Mouse (Mus musculus) embryonic facial prominence, embryonic 12.5 days (tissue): ENCODE results near the gene Mettl27. TPM values are rescaled to one million over a fixed set of nuclear protein-coding genes. Genes with fewer than 3 reads are reported as not detected.
A peak's percentile ranks its signal among the peaks of the same experiment; 100 is the strongest.

Experiments
- ATAC-seq: fragments of 200-750 bp; cut with Nextera tagmentation; 2 replicates; pipeline ENCODE4 v1.8.0; 2017; ENCODE audit not compliant: insufficient number of reproducible peaks, insufficient read depth, low FRiP score, low TSS enrichment
- H3K27ac ChIP-seq: fragments of 300-500 bp; sonication (generic); 2 replicates; pipeline ENCODE4 v1.5.1; 2016; ENCODE audit warnings: mild to moderate bottlenecking
- H3K27me3 ChIP-seq: fragments of 300-500 bp; sonication (generic); 2 replicates; pipeline ENCODE4 v1.6.1; 2016; ENCODE audit warnings: mild to moderate bottlenecking, moderate library complexity
- H3K36me3 ChIP-seq: fragments of 300-500 bp; sonication (generic); 2 replicates; pipeline ENCODE4 v1.6.1; 2016; ENCODE audit warnings: mild to moderate bottlenecking
- H3K4me1 ChIP-seq: fragments of 300-500 bp; sonication (generic); 2 replicates; pipeline ENCODE4 v1.6.1; 2016
- H3K4me2 ChIP-seq: fragments of 300-500 bp; sonication (generic); replicated peaks from 2 replicates; pipeline ENCODE4 v1.6.1; 2016; ENCODE audit warnings: mild to moderate bottlenecking, moderate library complexity
- H3K4me3 ChIP-seq: fragments of 300-500 bp; sonication (generic); 2 replicates; pipeline ENCODE4 v1.5.1; 2016; ENCODE audit warnings: mild to moderate bottlenecking
- H3K9ac ChIP-seq: fragments of 300-500 bp; sonication (generic); 2 replicates; pipeline ENCODE4 v1.6.1; 2016; ENCODE audit warnings: mild to moderate bottlenecking, moderate library complexity
- H3K9me3 ChIP-seq: fragments of 300-500 bp; sonication (generic); 2 replicates; pipeline ENCODE4 v1.6.1; 2016; ENCODE audit warnings: mild to moderate bottlenecking, moderate library complexity
- WGBS: fragments of 180-500 bp; shearing (Covaris S2); methylation state at CpG from one replicate; pipeline ENCODE4 v1.1.7; 2016; 5-methylcytosine and 5-hydroxymethylcytosine counted together
- polyA plus RNA-seq: library from polyadenylated mRNA; unstranded; fragments of >200 nt; fragmentation: Nextera tagmentation; extraction: Ambion mirVana; gene quantifications from 2 replicates; pipeline ENCODE4 v1.2.1, GENCODE M21; 2016

Gene Mettl27
- polyA plus RNA-seq, 1 experiment from 2014 or later: 21.8 TPM

GRCm38 (mm10) chr5:134976164-134976563, 44.0 kb downstream of the Mettl27 start:
- no peak overlapping the region for H3K9ac ChIP-seq
- H3K36me3 ChIP-seq: no peaks in the 10 kb centered on the region
- H3K4me2 ChIP-seq: no peak overlapping the region
- H3K27ac ChIP-seq: no peak overlapping the region
- ATAC-seq: no peak
- H3K4me1 ChIP-seq: no peaks in the 10 kb centered on the region
- WGBS: 90% methylated on average over 2 of the region's 2 CpGs
- no peak overlapping the region for H3K4me3 ChIP-seq
- H3K9me3 ChIP-seq: no peaks in the 10 kb centered on the region
- no peaks in the 10 kb centered on the region for H3K27me3 ChIP-seq

- Histone ChIP-seq H3K4me1 (no peaks in the 10 kb centered on the region), H3K4me2 (no peak overlapping the region), H3K27me3 (no peaks in the 10 kb centered on the region), H3K9ac (no peak overlapping the region), H3K4me3 (no peak overlapping the region), H3K9me3 (no peaks in the 10 kb centered on the region), H3K27ac (no peak overlapping the region), H3K36me3 (no peaks in the 10 kb centered on the region)
- ATAC-seq: no peak
- WGBS: 88% methylated on average over 14 of the region's 14 CpGs
Observed at GRCm38 (mm10) chr5:134976577-134977250, 44.5 kb downstream of the Mettl27 start.

- WGBS: 81% methylated on average over 4 of the region's 4 CpGs
- Histone ChIP-seq H3K9ac (no peak overlapping the region), H3K9me3 (no peaks in the 10 kb centered on the region), H3K4me2 (no peak overlapping the region), H3K27me3 (no peaks in the 10 kb centered on the region), H3K4me1 (no peaks in the 10 kb centered on the region), H3K4me3 (no peak overlapping the region), H3K27ac (no peak overlapping the region), H3K36me3 (no peaks in the 10 kb centered on the region)
- no peak for ATAC-seq
Observed at GRCm38 (mm10) chr5:134977837-134978236, 45.7 kb downstream of the Mettl27 start.

DNA sequence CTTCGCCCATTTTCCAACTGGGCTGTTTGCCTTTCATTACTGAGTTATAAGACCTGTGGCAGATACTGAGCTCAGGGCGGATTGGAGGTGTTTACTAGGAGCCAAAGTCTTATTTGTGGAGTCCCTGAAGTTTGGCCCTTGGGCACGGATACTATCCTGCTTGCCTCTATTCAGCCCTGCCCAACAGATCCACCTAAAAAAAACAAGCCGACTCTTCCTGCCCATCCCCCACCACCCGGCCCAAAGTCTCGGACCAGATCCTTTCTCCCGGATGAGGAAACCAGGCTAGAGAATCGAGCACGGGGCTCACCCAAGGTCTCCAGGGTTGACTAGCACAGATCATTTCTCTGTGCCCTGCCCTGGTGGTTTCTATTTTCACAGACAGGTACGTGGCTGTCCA, 49.0 kb downstream of the Mettl27 start:
- H3K4me1 ChIP-seq: peaks cover 11% of the 10 kb centered on the region
- no peak overlapping the region for H3K27ac ChIP-seq
- H3K4me2 ChIP-seq: no peak overlapping the region
- no peak overlapping the region for H3K9ac ChIP-seq
- 50% methylated on average over 10 of the region's 10 CpGs for WGBS
- no peak for ATAC-seq
- H3K9me3 ChIP-seq: no peaks in the 10 kb centered on the region
- no peak overlapping the region for H3K4me3 ChIP-seq
- peaks cover 29% of the 10 kb centered on the region for H3K27me3 ChIP-seq
- no peaks in the 10 kb centered on the region for H3K36me3 ChIP-seq

DNA sequence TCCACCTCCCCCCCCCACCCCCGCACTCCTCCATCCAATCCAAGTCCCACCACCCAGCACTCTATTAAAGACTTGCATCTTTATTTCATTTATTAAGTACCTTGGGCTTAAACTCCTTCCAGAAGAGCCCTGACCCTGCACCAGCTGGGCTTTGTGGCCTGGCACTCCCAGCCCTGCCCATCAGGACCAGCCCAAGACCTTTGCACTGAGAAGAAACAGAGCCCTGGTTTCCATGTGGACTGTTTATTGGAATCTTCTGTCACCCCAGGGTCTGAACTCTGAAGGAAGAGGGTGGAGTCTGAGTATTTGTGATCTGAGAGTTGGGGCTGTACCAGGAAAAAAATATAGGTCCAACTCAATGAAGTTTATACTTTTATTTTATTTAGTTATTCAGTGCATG, 50.9 kb downstream of the Mettl27 start:
- H3K36me3 ChIP-seq: no peaks in the 10 kb centered on the region
- H3K9me3 ChIP-seq: no peaks in the 10 kb centered on the region
- ATAC-seq: no peak
- WGBS: 86% methylated on average over 1 of the region's 1 CpGs
- no peak overlapping the region for H3K9ac ChIP-seq
- no peak overlapping the region for H3K4me2 ChIP-seq
- H3K4me1 ChIP-seq: peaks cover 17% of the 10 kb centered on the region
- no peak overlapping the region for H3K27ac ChIP-seq
- peaks cover 49% of the 10 kb centered on the region for H3K27me3 ChIP-seq
- H3K4me3 ChIP-seq: no peak overlapping the region

GRCm38 (mm10) chr5:134983771-134984170, 51.6 kb downstream of the Mettl27 start:
- Histone ChIP-seq H3K27me3 (peaks cover 54% of the 10 kb centered on the region), H3K9ac (no peak overlapping the region), H3K4me1 (peaks cover 17% of the 10 kb centered on the region), H3K4me2 (no peak overlapping the region), H3K27ac (0 out of 2 replicates have a peak overlapping the region, but pooled peaks have one; percentile 4), H3K9me3 (no peaks in the 10 kb centered on the region), H3K4me3 (no peak overlapping the region), H3K36me3 (no peaks in the 10 kb centered on the region)
- no peak for ATAC-seq
- 4% methylated on average over 3 of the region's 3 CpGs for WGBS

- ATAC-seq: peak; percentile 76
- H3K27ac ChIP-seq: 0 out of 2 replicates have a peak within 1 kb of the TSS, but pooled peaks have one; percentile 9
- WGBS: 2% methylated on average over 25 of the region's 25 CpGs
Observed at GRCm38 (mm10) chr5:134985633-134986297, 53.6 kb downstream of the Mettl27 start, which contains the start of gene Cldn3. Gene Cldn3 (plus strand): TSS chr5:134986214.

DNA sequence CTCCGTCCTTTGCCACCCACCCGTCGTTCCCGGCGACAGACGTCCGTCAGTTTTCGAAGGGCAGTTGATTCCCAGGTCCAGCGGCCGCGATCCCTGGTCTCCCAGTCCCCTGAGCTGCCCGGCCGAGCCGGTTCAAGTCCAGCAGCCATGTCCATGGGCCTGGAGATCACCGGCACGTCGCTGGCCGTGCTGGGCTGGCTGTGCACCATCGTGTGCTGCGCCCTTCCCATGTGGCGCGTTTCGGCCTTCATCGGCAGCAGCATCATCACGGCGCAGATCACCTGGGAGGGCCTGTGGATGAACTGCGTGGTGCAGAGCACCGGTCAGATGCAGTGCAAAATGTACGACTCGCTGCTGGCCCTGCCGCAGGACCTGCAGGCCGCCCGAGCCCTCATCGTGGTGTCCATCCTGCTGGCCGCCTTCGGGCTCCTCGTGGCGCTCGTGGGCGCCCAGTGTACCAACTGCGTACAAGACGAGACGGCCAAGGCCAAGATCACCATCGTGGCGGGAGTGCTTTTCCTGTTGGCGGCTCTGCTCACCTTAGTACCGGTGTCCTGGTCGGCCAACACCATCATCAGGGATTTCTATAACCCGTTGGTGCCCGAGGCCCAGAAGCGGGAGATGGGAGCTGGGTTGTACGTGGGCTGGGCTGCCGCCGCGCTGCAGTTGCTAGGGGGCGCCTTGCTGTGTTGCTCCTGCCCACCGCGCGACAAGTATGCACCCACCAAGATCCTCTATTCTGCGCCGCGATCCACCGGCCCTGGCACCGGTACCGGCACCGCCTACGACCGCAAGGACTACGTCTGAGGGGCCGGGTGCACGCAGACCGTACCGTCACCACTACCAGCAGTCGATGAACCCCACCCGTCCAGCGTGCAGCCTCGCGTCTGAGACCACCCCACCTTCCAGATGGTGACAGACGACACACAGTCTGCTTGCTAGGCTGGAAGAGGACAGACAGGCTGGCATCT, 54.4 kb downstream of the Mettl27 start:
- 0 out of 2 replicates have a peak overlapping the region, but pooled peaks have one; percentile 9 for H3K27ac ChIP-seq
- peaks cover 17% of the 10 kb centered on the region for H3K4me1 ChIP-seq
- peak overlapping the region; percentile 40 for H3K4me2 ChIP-seq
- H3K9ac ChIP-seq: peak overlapping the region; percentile 5
- no peak for ATAC-seq
- H3K4me3 ChIP-seq: peak overlapping the region; percentile 29
- WGBS: 3% methylated on average over 79 of the region's 79 CpGs
- peaks cover 57% of the 10 kb centered on the region for H3K27me3 ChIP-seq
- no peaks in the 10 kb centered on the region for H3K9me3 ChIP-seq
- H3K36me3 ChIP-seq: no peaks in the 10 kb centered on the region

More at GRCm38 (mm10) chr5:134985633-134986297, 53.6 kb downstream of the Mettl27 start, which contains the start of gene Cldn3:
- H3K9me3 ChIP-seq: no peaks in the 10 kb centered on the region
- H3K4me2 ChIP-seq: peak within 1 kb of the TSS; percentile 40
- peaks cover 17% of the 10 kb centered on the region for H3K4me1 ChIP-seq
- no peaks in the 10 kb centered on the region for H3K36me3 ChIP-seq
- H3K9ac ChIP-seq: peak within 1 kb of the TSS; percentile 5
- peak within 1 kb of the TSS; percentile 29 for H3K4me3 ChIP-seq
- peaks cover 57% of the 10 kb centered on the region for H3K27me3 ChIP-seq

GRCm38 (mm10) chr5:134989166-134989565, 57.0 kb downstream of the Mettl27 start:
- Histone ChIP-seq H3K9ac (no peak overlapping the region), H3K4me3 (no peak overlapping the region), H3K27ac (no peak overlapping the region), H3K9me3 (no peaks in the 10 kb centered on the region), H3K27me3 (peaks cover 48% of the 10 kb centered on the region), H3K4me2 (no peak overlapping the region), H3K4me1 (peaks cover 17% of the 10 kb centered on the region), H3K36me3 (no peaks in the 10 kb centered on the region)
- ATAC-seq: no peak
- WGBS: 76% methylated on average over 11 of the region's 11 CpGs

DNA sequence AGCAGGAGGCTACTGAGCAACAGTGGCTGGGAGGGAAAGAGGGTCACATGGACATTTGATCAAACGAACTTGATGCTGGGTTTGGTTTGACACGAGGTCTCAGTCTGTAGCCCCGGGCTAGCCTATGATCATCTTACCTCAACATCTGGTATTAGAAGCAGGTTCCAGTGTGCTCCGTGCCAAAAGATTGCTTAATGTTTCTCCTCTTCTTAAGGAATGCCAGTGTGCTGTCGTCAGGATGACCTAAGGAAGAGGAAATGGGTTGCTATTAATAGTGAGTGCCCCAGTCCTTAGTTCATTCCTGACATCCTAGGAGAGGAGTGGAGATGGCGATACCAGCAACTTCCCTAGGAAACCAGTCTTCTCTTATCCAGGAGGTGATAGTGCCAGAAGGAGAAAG, 57.6 kb downstream of the Mettl27 start:
- H3K36me3 ChIP-seq: no peaks in the 10 kb centered on the region
- no peak overlapping the region for H3K4me3 ChIP-seq
- peaks cover 17% of the 10 kb centered on the region for H3K4me1 ChIP-seq
- 29% methylated on average over 6 of the region's 6 CpGs for WGBS
- no peak overlapping the region for H3K27ac ChIP-seq
- no peaks in the 10 kb centered on the region for H3K9me3 ChIP-seq
- no peak for ATAC-seq
- no peak overlapping the region for H3K4me2 ChIP-seq
- no peak overlapping the region for H3K9ac ChIP-seq
- H3K27me3 ChIP-seq: peaks cover 42% of the 10 kb centered on the region
